Mouse (Mus musculus) hindbrain, embryonic 15.5 days (tissue): ENCODE data around the gene Lsamp. TPM values are rescaled to one million over a fixed set of nuclear protein-coding genes. Genes with fewer than 3 reads are reported as not detected.
A peak's percentile ranks its signal among the peaks of the same experiment; 100 is the strongest.

Source experiments
- ATAC-seq: fragments of 200-750 bp; cut with Nextera tagmentation; 2 replicates; pipeline ENCODE4 v1.8.0; 2017; ENCODE audit warnings: low read depth, moderate number of reproducible peaks, moderate TSS enrichment; ENCODE audit not compliant: low FRiP score
- H3K27ac ChIP-seq: fragments of 300-500 bp; sonication (generic); replicated peaks from 2 replicates; pipeline ENCODE4 v1.5.1; 2015; ENCODE audit warnings: mild to moderate bottlenecking, inconsistent platforms
- H3K27me3 ChIP-seq: fragments of 300-500 bp; sonication (generic); 2 replicates; pipeline ENCODE4 v1.6.1; 2015; ENCODE audit warnings: control low read depth, inconsistent platforms
- H3K36me3 ChIP-seq: fragments of 300-500 bp; sonication (generic); 2 replicates; pipeline ENCODE4 v1.6.1; 2015; ENCODE audit warnings: control low read depth, inconsistent platforms
- H3K4me1 ChIP-seq: fragments of 300-500 bp; sonication (generic); replicated peaks from 2 replicates; pipeline ENCODE4 v1.6.1; 2015; ENCODE audit warnings: control low read depth, inconsistent platforms
- H3K4me2 ChIP-seq: fragments of 300-500 bp; sonication (generic); 2 replicates; pipeline ENCODE4 v1.6.1; 2015; ENCODE audit warnings: moderate library complexity, mild to moderate bottlenecking, inconsistent platforms
- H3K4me3 ChIP-seq: fragments of 300-500 bp; sonication (generic); 2 replicates; pipeline ENCODE4 v1.5.1; 2015; ENCODE audit warnings: mild to moderate bottlenecking, inconsistent platforms
- H3K9ac ChIP-seq: fragments of 300-500 bp; sonication (generic); 2 replicates; pipeline ENCODE4 v1.6.1; 2015; ENCODE audit warnings: inconsistent platforms
- H3K9me3 ChIP-seq: fragments of 300-500 bp; sonication (generic); 2 replicates; pipeline ENCODE4 v1.6.1; 2016; ENCODE audit warnings: control low read depth, inconsistent platforms
- WGBS: fragments of 180-500 bp; shearing (Covaris S2); methylation state at CpG from one replicate; pipeline ENCODE4 v1.1.7; 2015; 5-methylcytosine and 5-hydroxymethylcytosine counted together
- polyA plus RNA-seq: library from polyadenylated mRNA; unstranded; fragments of >200 nt; fragmentation: Nextera tagmentation; extraction: Ambion mirVana; gene quantifications from 2 replicates; pipeline ENCODE4 v1.2.1, GENCODE M21; 2015

Lsamp gene
- polyA plus RNA-seq, 1 experiment from 2014 or later, result 89.3 TPM

GRCm38 (mm10) chr16:40509146-40510030, 525.2 kb downstream of the Lsamp start:
- H3K36me3 ChIP-seq, result no peaks in the 10 kb centered on the region
- no peak overlapping the region for H3K4me3 ChIP-seq
- peak overlapping the region; percentile 48; the same call in 1 of the 2 replicates for H3K27ac ChIP-seq
- H3K4me2 ChIP-seq, result no peak overlapping the region
- no peaks in the 10 kb centered on the region for H3K27me3 ChIP-seq
- H3K9me3 ChIP-seq, result no peaks in the 10 kb centered on the region
- peak; percentile 92 for ATAC-seq
- peaks cover 13% of the 10 kb centered on the region for H3K4me1 ChIP-seq
- 55% methylated on average over 7 of the region's 7 CpGs for WGBS
- no peak overlapping the region for H3K9ac ChIP-seq

GRCm38 (mm10) chr16:40536754-40537153, 552.6 kb downstream of the Lsamp start:
- Histone ChIP-seq H3K9ac (no peak overlapping the region), H3K27ac (no peak overlapping the region), H3K9me3 (no peaks in the 10 kb centered on the region), H3K4me2 (no peak overlapping the region), H3K36me3 (no peaks in the 10 kb centered on the region), H3K27me3 (no peaks in the 10 kb centered on the region), H3K4me1 (no peaks in the 10 kb centered on the region), H3K4me3 (no peak overlapping the region)
- 25% methylated on average over 1 of the region's 1 CpGs for WGBS
- ATAC-seq, result no peak

GRCm38 (mm10) chr16:40549663-40550062, 565.5 kb downstream of the Lsamp start:
- Histone ChIP-seq H3K27ac (no peak overlapping the region), H3K4me1 (no peaks in the 10 kb centered on the region), H3K9ac (no peak overlapping the region), H3K4me2 (no peak overlapping the region), H3K27me3 (no peaks in the 10 kb centered on the region), H3K4me3 (no peak overlapping the region), H3K36me3 (no peaks in the 10 kb centered on the region), H3K9me3 (no peaks in the 10 kb centered on the region)
- 80% methylated on average over 4 of the region's 4 CpGs for WGBS
- no peak for ATAC-seq

GRCm38 (mm10) chr16:40555608-40556007, 571.4 kb downstream of the Lsamp start:
- Histone ChIP-seq H3K4me1 (no peaks in the 10 kb centered on the region), H3K36me3 (no peaks in the 10 kb centered on the region), H3K27me3 (no peaks in the 10 kb centered on the region), H3K9me3 (no peaks in the 10 kb centered on the region), H3K4me3 (no peak overlapping the region), H3K4me2 (no peak overlapping the region), H3K9ac (no peak overlapping the region), H3K27ac (no peak overlapping the region)
- ATAC-seq, result no peak
- 91% methylated on average over 1 of the region's 1 CpGs for WGBS

GRCm38 (mm10) chr16:40557680-40558249, 573.6 kb downstream of the Lsamp start:
- Histone ChIP-seq H3K4me1 (no peaks in the 10 kb centered on the region), H3K27ac (no peak overlapping the region), H3K36me3 (no peaks in the 10 kb centered on the region), H3K27me3 (no peaks in the 10 kb centered on the region), H3K9me3 (no peaks in the 10 kb centered on the region), H3K4me3 (no peak overlapping the region), H3K9ac (no peak overlapping the region), H3K4me2 (no peak overlapping the region)
- WGBS, result 59% methylated on average over 5 of the region's 5 CpGs
- no peak for ATAC-seq

- Histone ChIP-seq H3K9ac (no peak overlapping the region), H3K4me2 (peak overlapping the region; percentile 3; the same call in 1 of the 2 replicates), H3K4me1 (peaks cover 8% of the 10 kb centered on the region; the same call in 1 of the 2 replicates), H3K36me3 (no peaks in the 10 kb centered on the region), H3K9me3 (no peaks in the 10 kb centered on the region), H3K27ac (no peak overlapping the region), H3K4me3 (no peak overlapping the region), H3K27me3 (no peaks in the 10 kb centered on the region)
- WGBS, result 45% methylated on average over 9 of the region's 9 CpGs
- ATAC-seq, result peak; percentile 81
Observed at GRCm38 (mm10) chr16:40567431-40567941, 583.3 kb downstream of the Lsamp start.

- Histone ChIP-seq H3K4me3 (no peak overlapping the region), H3K4me2 (no peak overlapping the region), H3K9me3 (no peaks in the 10 kb centered on the region), H3K27ac (no peak overlapping the region), H3K4me1 (peaks cover 4% of the 10 kb centered on the region; the same call in 1 of the 2 replicates), H3K27me3 (no peaks in the 10 kb centered on the region), H3K9ac (no peak overlapping the region), H3K36me3 (no peaks in the 10 kb centered on the region)
- ATAC-seq, result no peak
- WGBS, result 78% methylated on average over 12 of the region's 12 CpGs
Observed at GRCm38 (mm10) chr16:40572085-40572745, 588.1 kb downstream of the Lsamp start.

GRCm38 (mm10) chr16:40582076-40582475, 597.9 kb downstream of the Lsamp start:
- no peaks in the 10 kb centered on the region for H3K27me3 ChIP-seq
- no peak overlapping the region for H3K4me3 ChIP-seq
- 67% methylated on average over 3 of the region's 3 CpGs for WGBS
- H3K4me2 ChIP-seq, result no peak overlapping the region
- no peaks in the 10 kb centered on the region for H3K9me3 ChIP-seq
- no peak overlapping the region for H3K27ac ChIP-seq
- no peaks in the 10 kb centered on the region for H3K36me3 ChIP-seq
- H3K9ac ChIP-seq, result no peak overlapping the region
- H3K4me1 ChIP-seq, result no peaks in the 10 kb centered on the region
- no peak for ATAC-seq

- Histone ChIP-seq H3K27ac (no peak overlapping the region), H3K4me1 (no peaks in the 10 kb centered on the region), H3K27me3 (no peaks in the 10 kb centered on the region), H3K9ac (no peak overlapping the region), H3K4me3 (no peak overlapping the region), H3K4me2 (no peak overlapping the region), H3K36me3 (no peaks in the 10 kb centered on the region), H3K9me3 (no peaks in the 10 kb centered on the region)
- ATAC-seq, result no peak
- WGBS, result 73% methylated on average over 6 of the region's 6 CpGs
Observed at GRCm38 (mm10) chr16:40593161-40593560, 609.0 kb downstream of the Lsamp start.

- H3K36me3 ChIP-seq, result no peaks in the 10 kb centered on the region
- ATAC-seq, result 0 out of 2 replicates have a peak, but pooled peaks have one; percentile 8
- no peak overlapping the region for H3K4me2 ChIP-seq
- H3K9ac ChIP-seq, result no peak overlapping the region
- H3K27me3 ChIP-seq, result no peaks in the 10 kb centered on the region
- H3K4me1 ChIP-seq, result peaks cover 9% of the 10 kb centered on the region; the same call in 1 of the 2 replicates
- no peak overlapping the region for H3K4me3 ChIP-seq
- H3K27ac ChIP-seq, result no peak overlapping the region
- WGBS, result 23% methylated on average over 4 of the region's 4 CpGs
- H3K9me3 ChIP-seq, result no peaks in the 10 kb centered on the region
Observed at GRCm38 (mm10) chr16:40601431-40602387, 617.5 kb downstream of the Lsamp start.

GRCm38 (mm10) chr16:40607509-40607908, 623.3 kb downstream of the Lsamp start:
- Histone ChIP-seq H3K9ac (no peak overlapping the region), H3K4me1 (no peaks in the 10 kb centered on the region), H3K4me3 (no peak overlapping the region), H3K27me3 (no peaks in the 10 kb centered on the region), H3K36me3 (no peaks in the 10 kb centered on the region), H3K4me2 (no peak overlapping the region), H3K9me3 (no peaks in the 10 kb centered on the region), H3K27ac (no peak overlapping the region)
- 82% methylated on average over 3 of the region's 3 CpGs for WGBS
- no peak for ATAC-seq
